Mouse (Mus musculus) limb, embryonic 10.5 days (tissue): Measurements from ENCODE around the gene Cttnbp2nl. TPM values are rescaled to one million over a fixed set of nuclear protein-coding genes. Genes with fewer than 3 reads are reported as not detected.

Source experiments
- DNase-seq: peaks from one replicate; pipeline ENCODE4 v3.0.0-alpha.2; 2017; ENCODE audit warnings: low spot score
- H3K27ac ChIP-seq: fragments of 300-500 bp; sonication (generic); 2 replicates; pipeline ENCODE4 v1.5.1; 2016; ENCODE audit warnings: mild to moderate bottlenecking
- H3K27me3 ChIP-seq: fragments of 300-500 bp; sonication (generic); 2 replicates; pipeline ENCODE4 v1.6.1; 2016; ENCODE audit warnings: low read depth, mild to moderate bottlenecking; ENCODE audit not compliant: poor library complexity, severe bottlenecking
- H3K36me3 ChIP-seq: fragments of 300-500 bp; sonication (generic); 2 replicates; pipeline ENCODE4 v1.6.1; 2016; ENCODE audit warnings: mild to moderate bottlenecking, moderate library complexity
- H3K4me1 ChIP-seq: fragments of 300-500 bp; sonication (generic); 2 replicates; pipeline ENCODE4 v1.6.1; 2016
- H3K4me3 ChIP-seq: fragments of 300-500 bp; sonication (generic); 2 replicates; pipeline ENCODE4 v1.5.1; 2016; ENCODE audit warnings: mild to moderate bottlenecking, moderate library complexity
- H3K9me3 ChIP-seq: fragments of 300-500 bp; sonication (generic); replicated peaks from 2 replicates; pipeline ENCODE4 v1.6.1; 2016; ENCODE audit warnings: mild to moderate bottlenecking
- WGBS: fragments of 180-500 bp; shearing (Covaris S2); methylation state at CpG from one replicate; pipeline ENCODE4 v1.1.7; 2016; 5-methylcytosine and 5-hydroxymethylcytosine counted together
- polyA plus RNA-seq: library from polyadenylated mRNA; unstranded; fragments of >200 nt; fragmentation: Nextera tagmentation; extraction: Ambion mirVana; gene quantifications from 2 replicates; pipeline ENCODE4 v1.2.1, GENCODE M21; 2016

Cttnbp2nl gene
- polyA plus RNA-seq, 1 experiment from 2014 or later = 50.1 TPM

DNA sequence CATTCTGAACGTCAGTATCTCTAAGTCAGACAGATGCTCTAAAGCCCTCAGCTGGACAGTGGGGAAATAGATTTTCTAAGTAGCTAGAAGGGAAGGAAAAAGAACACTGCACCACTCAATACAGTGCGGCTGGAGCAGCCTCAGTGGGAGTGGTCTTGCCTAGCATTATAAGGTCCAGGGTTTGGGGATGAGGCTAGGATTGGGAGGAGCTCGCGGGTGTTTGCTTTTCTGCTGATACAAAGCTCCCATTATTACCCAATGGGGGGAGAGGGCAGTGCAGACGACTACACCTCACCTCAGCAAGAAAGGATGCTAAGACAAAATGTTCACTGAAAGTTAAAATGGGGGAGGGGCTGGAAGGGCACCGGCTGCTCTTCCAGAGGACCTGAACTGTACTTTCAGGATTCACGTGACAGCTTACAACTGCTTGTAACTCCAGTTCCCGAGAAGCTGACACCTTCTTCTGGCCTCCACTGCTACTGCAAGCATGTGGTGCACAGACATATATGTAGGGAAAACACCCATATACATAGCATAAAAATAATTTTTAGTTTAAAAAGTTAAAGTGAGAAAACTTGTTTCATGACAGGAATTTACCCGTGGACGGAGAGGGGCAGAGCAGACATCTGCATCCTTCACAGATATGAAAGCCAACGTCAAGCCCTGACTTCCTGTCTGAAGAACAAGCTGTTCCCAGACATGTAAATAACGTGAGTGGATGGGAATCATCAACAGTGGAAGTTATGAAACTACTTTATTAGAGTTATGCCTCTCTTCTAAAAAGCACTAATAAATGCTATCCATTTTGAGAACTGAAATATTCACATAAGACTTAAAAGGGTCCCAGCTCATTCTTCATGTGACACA is 32.9 kb downstream of the Cttnbp2nl start:
- Histone ChIP-seq H3K36me3 (peaks cover 62% of the 10 kb centered on the region), H3K27ac (no peak overlapping the region)

DNA sequence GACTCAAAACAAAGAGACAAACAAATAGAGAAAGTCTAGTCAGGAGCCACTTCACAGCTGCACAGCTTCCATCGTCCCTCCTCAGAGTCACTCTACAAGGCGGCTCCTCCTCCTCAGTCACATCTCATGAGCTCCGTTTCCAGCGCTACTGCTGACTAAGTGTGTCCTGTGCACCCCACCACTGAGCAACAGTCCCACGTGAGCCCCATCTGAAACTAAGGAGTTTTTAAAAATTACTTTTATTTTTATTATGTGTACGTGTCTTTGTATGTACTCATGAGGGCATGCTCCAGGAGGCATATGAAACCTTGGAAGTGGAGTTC is 34.2 kb downstream of the Cttnbp2nl start:
- H3K4me1 ChIP-seq = peaks cover 19% of the 10 kb centered on the region
- H3K36me3 ChIP-seq = peaks cover 57% of the 10 kb centered on the region
- DNase-seq = no peak
- 91% methylated on average over 6 of the region's 6 CpGs for WGBS
- no peaks in the 10 kb centered on the region for H3K27me3 ChIP-seq
- no peak overlapping the region for H3K27ac ChIP-seq
- H3K4me3 ChIP-seq = no peak overlapping the region
- no peaks in the 10 kb centered on the region for H3K9me3 ChIP-seq

More for the DNA sequence above, 32.9 kb downstream of the Cttnbp2nl start:
- H3K27me3 ChIP-seq = no peaks in the 10 kb centered on the region
- H3K4me1 ChIP-seq = peaks cover 17% of the 10 kb centered on the region; the same call in 1 of the 2 replicates
- WGBS = 74% methylated on average over 12 of the region's 12 CpGs
- no peak for DNase-seq
- no peaks in the 10 kb centered on the region for H3K9me3 ChIP-seq
- H3K4me3 ChIP-seq = no peak overlapping the region

DNA sequence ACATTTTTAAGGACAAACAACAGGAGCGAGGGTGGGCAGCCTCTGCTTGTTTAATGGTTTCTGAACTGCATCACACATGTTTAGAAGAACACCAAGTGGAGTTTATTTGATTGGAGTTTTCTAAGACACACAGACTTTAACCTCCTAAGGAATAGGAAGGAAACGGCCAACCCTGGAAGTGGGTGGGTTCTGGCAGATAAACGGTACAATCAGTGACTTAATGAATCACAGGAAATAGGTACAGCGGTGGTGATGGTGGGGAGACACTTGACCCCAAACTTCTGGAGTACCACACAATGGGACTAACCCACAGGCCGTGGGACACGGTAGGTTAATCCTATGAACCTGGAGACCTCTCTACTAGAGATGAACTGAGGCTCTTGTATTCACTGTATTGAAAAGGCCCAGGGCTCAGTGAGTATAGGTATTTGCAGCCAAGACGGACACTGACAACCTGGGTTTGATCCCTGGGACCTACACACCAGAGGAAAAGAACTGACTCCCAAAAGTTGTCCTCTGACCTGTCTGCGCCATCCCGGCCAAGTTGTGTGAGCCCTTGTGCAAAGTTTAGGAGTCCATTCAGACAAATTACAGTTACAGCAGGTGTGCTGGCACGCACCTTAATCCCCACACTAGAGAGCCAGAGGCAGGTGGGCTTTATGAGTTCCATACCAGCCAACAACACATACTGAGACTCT is 34.7 kb downstream of the Cttnbp2nl start:
- 88% methylated on average over 10 of the region's 10 CpGs for WGBS
- Histone ChIP-seq H3K4me1 (peaks cover 19% of the 10 kb centered on the region), H3K9me3 (no peaks in the 10 kb centered on the region), H3K27ac (no peak overlapping the region), H3K27me3 (no peaks in the 10 kb centered on the region), H3K36me3 (peaks cover 55% of the 10 kb centered on the region), H3K4me3 (no peak overlapping the region)
- no peak for DNase-seq

DNA sequence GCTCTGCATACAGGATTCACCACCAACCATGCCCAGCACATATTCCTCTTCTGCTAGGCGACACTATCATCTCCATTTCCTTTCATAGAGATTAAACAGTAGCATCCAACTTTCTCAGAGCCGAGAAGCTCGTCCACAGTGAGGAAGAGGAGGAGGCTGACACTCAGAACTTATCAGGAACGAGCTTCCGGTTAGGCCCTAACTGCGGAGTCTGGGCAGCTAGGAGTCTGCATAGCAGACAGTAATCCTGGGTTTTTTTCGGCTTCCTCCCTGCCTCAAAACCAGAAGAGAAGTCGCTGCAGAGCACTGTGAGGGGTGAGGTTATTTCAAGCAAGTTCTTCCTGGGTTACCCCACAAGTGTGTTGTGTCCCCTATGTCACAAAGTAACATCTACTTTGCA is 35.6 kb downstream of the Cttnbp2nl start:
- Histone ChIP-seq H3K27ac (no peak overlapping the region), H3K9me3 (no peaks in the 10 kb centered on the region), H3K27me3 (no peaks in the 10 kb centered on the region), H3K36me3 (peaks cover 55% of the 10 kb centered on the region), H3K4me3 (no peak overlapping the region), H3K4me1 (peaks cover 19% of the 10 kb centered on the region)
- 89% methylated on average over 8 of the region's 8 CpGs for WGBS
- no peak for DNase-seq

DNA sequence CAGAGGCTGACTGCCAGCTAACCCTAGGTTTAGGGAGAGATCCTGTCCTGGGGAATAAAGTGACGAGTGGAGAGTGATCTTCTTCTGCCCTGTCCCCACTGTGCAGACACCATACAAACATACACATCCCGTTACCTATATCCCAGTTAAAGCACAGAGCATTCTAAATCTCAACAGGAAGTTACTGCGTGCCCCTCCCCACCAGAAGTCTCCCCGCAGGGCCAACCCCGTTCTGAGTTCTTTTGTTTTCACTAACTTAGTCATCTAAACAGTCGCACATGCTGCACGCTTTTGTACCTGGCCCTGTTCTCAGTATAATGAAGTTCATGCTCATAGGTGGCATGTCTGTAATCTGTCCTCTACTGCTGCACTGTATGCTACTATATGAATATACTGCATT is 36.7 kb downstream of the Cttnbp2nl start:
- Histone ChIP-seq H3K36me3 (peaks cover 56% of the 10 kb centered on the region), H3K27ac (no peak overlapping the region), H3K9me3 (no peaks in the 10 kb centered on the region), H3K4me3 (no peak overlapping the region), H3K4me1 (peaks cover 19% of the 10 kb centered on the region), H3K27me3 (no peaks in the 10 kb centered on the region)
- DNase-seq = no peak
- 87% methylated on average over 7 of the region's 7 CpGs for WGBS

DNA sequence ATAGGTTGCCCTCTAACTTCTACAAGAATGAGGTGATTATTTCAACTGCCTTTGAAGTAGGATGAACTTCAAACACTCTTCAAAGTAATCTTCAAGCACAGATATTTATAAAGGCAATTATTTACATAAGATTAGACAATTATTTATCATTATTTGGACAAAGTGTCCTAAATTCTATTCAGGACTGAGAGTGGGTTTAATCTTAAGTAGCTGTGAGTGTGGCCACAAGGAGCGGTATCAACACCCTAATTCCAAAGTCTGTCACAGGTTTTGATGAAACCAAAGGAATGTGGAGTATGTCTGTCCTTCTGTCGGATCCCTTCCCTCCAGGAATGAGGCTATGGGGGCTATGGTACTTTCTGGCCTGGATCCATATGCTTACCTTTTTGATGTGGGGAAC is 38.0 kb downstream of the Cttnbp2nl start:
- DNase-seq = no peak
- WGBS = 87% methylated on average over 2 of the region's 2 CpGs
- Histone ChIP-seq H3K27ac (no peak overlapping the region), H3K9me3 (no peaks in the 10 kb centered on the region), H3K4me3 (no peak overlapping the region), H3K36me3 (peaks cover 69% of the 10 kb centered on the region), H3K27me3 (no peaks in the 10 kb centered on the region), H3K4me1 (peaks cover 9% of the 10 kb centered on the region; the same call in 1 of the 2 replicates)

DNA sequence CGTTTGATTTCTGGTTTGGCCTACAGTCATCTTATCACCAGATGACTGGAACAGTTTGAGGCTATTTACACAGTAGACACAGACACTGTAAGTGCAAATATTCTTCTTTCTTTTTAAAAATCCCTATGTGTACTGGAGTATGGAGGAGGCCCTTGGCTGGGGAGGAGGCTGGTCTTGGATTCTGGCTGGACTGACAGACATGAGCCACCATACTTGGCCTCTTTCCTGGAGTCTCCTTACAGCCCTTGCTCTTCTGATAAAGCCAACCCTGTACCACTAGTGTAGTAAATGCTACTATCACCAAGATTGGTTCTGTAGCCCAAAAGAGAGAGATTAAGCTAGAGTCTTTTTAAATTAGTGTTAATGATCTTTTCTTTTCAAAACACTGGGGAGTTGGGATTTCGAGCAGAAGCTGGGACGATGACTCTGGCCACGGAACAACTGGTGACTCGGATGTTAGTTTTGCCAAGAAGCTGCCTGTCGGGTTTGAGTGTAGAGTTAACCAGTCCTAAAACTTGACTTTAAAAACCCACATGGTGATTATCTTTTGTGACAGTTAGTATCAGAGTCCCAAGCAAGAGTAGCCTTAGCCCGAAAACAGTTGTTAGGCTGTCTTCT is 40.1 kb downstream of the Cttnbp2nl start:
- H3K4me1 ChIP-seq = peaks cover 4% of the 10 kb centered on the region; the same call in 1 of the 2 replicates
- H3K36me3 ChIP-seq = peaks cover 81% of the 10 kb centered on the region
- H3K9me3 ChIP-seq = no peaks in the 10 kb centered on the region
- 93% methylated on average over 7 of the region's 7 CpGs for WGBS
- H3K27ac ChIP-seq = no peak overlapping the region
- H3K4me3 ChIP-seq = no peak overlapping the region
- no peak for DNase-seq
- no peaks in the 10 kb centered on the region for H3K27me3 ChIP-seq

DNA sequence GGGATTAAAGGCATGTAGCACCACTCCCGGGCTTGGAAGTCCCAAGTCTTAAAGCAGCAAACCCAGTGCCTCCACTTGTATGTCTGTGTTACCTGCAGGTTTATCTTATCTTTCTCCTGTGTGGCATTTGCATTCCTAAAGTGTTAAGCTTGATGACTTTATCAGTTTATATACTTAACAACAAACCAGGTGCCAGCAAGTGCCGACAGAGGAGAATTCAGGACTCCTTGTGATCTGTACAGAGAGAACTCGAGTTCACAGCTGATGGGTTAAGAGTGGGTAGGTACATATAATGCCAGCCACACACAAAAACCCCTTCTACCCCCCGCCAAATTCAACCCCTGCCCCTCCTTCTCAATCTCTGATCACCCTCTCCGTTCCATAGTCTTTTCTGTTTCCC is 41.1 kb downstream of the Cttnbp2nl start:
- Histone ChIP-seq H3K4me3 (no peak overlapping the region), H3K4me1 (peaks cover 4% of the 10 kb centered on the region; the same call in 1 of the 2 replicates), H3K27me3 (no peaks in the 10 kb centered on the region), H3K27ac (no peak overlapping the region), H3K36me3 (peaks cover 85% of the 10 kb centered on the region), H3K9me3 (no peaks in the 10 kb centered on the region)
- 92% methylated on average over 5 of the region's 5 CpGs for WGBS
- no peak for DNase-seq

DNA sequence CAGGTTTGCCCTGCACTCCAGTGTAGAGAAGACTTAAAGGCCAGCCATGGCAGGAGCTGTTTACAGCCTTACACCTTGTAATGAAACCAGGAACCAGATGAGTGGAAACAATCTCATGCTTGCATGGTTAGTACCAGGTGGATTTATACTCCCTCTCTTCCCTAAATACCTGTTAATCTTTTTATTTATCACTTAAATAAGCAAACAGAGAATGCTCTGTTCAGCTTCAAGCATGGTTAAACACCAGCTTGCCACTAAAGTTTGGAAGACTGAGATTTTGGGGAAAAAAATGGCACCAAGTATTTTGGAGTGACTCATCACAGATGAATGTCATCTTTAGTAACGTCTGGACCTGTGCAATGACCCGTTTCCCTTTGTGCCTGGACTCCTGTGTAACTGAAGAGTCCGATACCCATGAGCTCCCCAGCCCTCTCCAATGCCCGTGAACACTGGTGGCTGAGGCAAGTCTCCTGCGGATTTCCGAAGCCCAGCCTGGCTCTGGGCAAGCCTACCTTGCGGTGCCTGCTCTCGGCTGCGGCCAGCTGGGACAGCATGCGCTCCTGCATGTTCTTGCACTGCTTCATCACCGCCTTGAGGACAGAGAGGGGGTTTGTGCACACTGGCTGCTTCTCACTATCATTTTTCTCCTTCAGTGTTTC is 42.1 kb downstream of the Cttnbp2nl start:
- no peaks in the 10 kb centered on the region for H3K27me3 ChIP-seq
- H3K36me3 ChIP-seq = peaks cover 87% of the 10 kb centered on the region
- no peaks in the 10 kb centered on the region for H3K9me3 ChIP-seq
- no peak overlapping the region for H3K27ac ChIP-seq
- H3K4me1 ChIP-seq = peaks cover 4% of the 10 kb centered on the region; the same call in 1 of the 2 replicates
- WGBS = 93% methylated on average over 11 of the region's 11 CpGs
- no peak overlapping the region for H3K4me3 ChIP-seq
- no peak for DNase-seq

DNA sequence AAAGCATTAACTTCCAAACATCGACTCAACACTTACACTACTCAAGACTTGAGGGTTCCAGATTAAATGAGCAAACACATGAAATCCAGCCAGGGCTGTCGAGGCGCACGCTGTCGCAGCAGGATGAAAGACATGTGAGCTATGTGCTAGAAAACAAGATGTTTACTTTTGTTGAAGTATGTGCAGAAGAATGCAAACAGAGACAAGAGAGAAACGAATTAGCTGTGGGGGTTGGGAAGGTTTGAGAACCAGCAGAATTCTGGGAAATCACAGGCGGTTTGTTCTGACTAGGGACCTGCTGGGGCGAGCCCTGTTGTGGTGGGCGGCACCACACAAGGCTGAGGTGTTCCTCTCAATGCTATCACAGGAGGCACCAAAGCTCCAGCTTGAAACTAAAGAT is 44.9 kb downstream of the Cttnbp2nl start:
- H3K36me3 ChIP-seq = peaks cover 99% of the 10 kb centered on the region
- no peaks in the 10 kb centered on the region for H3K27me3 ChIP-seq
- WGBS = 89% methylated on average over 9 of the region's 9 CpGs
- H3K27ac ChIP-seq = no peak overlapping the region
- no peaks in the 10 kb centered on the region for H3K4me1 ChIP-seq
- no peaks in the 10 kb centered on the region for H3K9me3 ChIP-seq
- H3K4me3 ChIP-seq = no peak overlapping the region
- no peak for DNase-seq

DNA sequence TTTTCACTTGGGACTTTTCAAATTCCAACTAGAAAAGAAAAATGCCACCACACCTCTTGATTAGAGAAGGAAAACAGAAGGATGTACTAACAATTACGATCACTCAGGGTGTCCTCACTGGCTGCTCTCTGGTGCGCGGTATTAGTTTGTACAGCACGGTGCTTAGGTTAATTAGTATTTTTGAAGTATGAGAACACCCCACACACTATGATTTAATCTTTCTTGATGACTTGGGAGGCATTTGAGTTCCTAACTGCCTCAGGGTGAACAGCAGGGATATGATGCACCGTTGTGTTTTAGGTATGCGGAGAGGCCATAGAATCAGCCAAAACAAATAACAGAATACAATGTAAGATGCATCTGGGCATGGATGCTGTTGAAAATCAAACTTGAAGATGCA is 46.8 kb downstream of the Cttnbp2nl start:
- H3K36me3 ChIP-seq = peaks cover 95% of the 10 kb centered on the region
- H3K9me3 ChIP-seq = no peaks in the 10 kb centered on the region
- 94% methylated on average over 6 of the region's 6 CpGs for WGBS
- H3K4me1 ChIP-seq = peaks cover 9% of the 10 kb centered on the region
- H3K27ac ChIP-seq = no peak overlapping the region
- no peak for DNase-seq
- no peak overlapping the region for H3K4me3 ChIP-seq
- H3K27me3 ChIP-seq = no peaks in the 10 kb centered on the region

DNA sequence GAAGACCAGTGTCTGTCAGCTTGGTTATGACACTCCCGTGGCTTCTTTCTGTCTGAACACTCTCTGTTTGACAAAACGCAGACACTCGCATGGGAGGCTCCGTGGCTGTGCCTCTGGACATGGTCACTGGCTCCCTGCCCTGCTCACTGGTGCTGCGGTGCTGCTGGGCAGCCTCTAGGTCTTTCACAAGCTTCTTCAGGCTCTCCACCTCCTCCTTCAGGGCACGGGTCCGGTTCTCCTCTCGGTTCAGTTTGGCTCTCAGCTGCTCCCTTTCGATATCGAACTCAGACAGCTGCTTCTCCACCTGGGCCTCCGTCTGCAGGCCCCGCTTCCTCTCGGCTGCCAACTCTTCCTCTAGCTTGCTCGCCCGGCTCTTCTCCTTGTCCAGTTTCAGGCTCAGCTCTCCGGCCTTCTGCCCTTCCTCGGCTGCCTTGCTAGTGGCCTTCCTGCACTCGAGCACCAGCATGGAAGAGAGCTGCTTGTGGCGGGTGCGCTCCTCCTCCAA is 47.3 kb downstream of the Cttnbp2nl start:
- H3K27me3 ChIP-seq = no peaks in the 10 kb centered on the region
- DNase-seq = no peak
- H3K4me3 ChIP-seq = no peak overlapping the region
- H3K4me1 ChIP-seq = peaks cover 10% of the 10 kb centered on the region
- 95% methylated on average over 20 of the region's 20 CpGs for WGBS
- peaks cover 92% of the 10 kb centered on the region for H3K36me3 ChIP-seq
- H3K27ac ChIP-seq = no peak overlapping the region
- no peaks in the 10 kb centered on the region for H3K9me3 ChIP-seq
